Mouse (Mus musculus) stomach, embryonic 15.5 days (tissue): ENCODE measurements around the gene Hadhb. TPM values are rescaled to one million over a fixed set of nuclear protein-coding genes. Genes with fewer than 3 reads are reported as not detected.

ENCODE experiments used
- ATAC-seq: fragments of 200-750 bp; cut with Nextera tagmentation; 2 replicates; pipeline ENCODE4 v1.8.0; 2017; ENCODE audit warnings: low read depth, moderate number of reproducible peaks, moderate TSS enrichment; ENCODE audit not compliant: insufficient read depth, low FRiP score
- H3K27ac ChIP-seq: fragments of 300-500 bp; sonication (generic); 2 replicates; pipeline ENCODE4 v1.5.1; 2015; ENCODE audit warnings: mild to moderate bottlenecking, inconsistent platforms
- H3K27me3 ChIP-seq: fragments of 300-500 bp; sonication (generic); replicated peaks from 2 replicates; pipeline ENCODE4 v1.6.1; 2015; ENCODE audit warnings: inconsistent platforms
- H3K36me3 ChIP-seq: fragments of 300-500 bp; sonication (generic); 2 replicates; pipeline ENCODE4 v1.6.1; 2015; ENCODE audit warnings: inconsistent platforms
- H3K4me1 ChIP-seq: fragments of 300-500 bp; sonication (generic); 2 replicates; pipeline ENCODE4 v1.6.1; 2015; ENCODE audit warnings: inconsistent platforms
- H3K4me2 ChIP-seq: fragments of 300-500 bp; sonication (generic); 2 replicates; pipeline ENCODE4 v1.6.1; 2015; ENCODE audit warnings: mild to moderate bottlenecking, inconsistent platforms
- H3K4me3 ChIP-seq: fragments of 300-500 bp; sonication (generic); replicated peaks from 2 replicates; pipeline ENCODE4 v1.5.1; 2015; ENCODE audit warnings: inconsistent platforms
- H3K9ac ChIP-seq: fragments of 300-500 bp; sonication (generic); 2 replicates; pipeline ENCODE4 v1.6.1; 2015; ENCODE audit warnings: inconsistent platforms
- H3K9me3 ChIP-seq: fragments of 300-500 bp; sonication (generic); 2 replicates; pipeline ENCODE4 v1.6.1; 2016; ENCODE audit warnings: inconsistent platforms
- WGBS: fragments of 180-500 bp; shearing (Covaris S2); methylation state at CpG from one replicate; pipeline ENCODE4 v1.1.7; 2015; 5-methylcytosine and 5-hydroxymethylcytosine counted together
- polyA plus RNA-seq: library from polyadenylated mRNA; unstranded; fragments of >200 nt; fragmentation: Nextera tagmentation; extraction: Ambion mirVana; gene quantifications from 2 replicates; pipeline ENCODE4 v1.2.1, GENCODE M21; 2015

The Hadhb gene
- polyA plus RNA-seq, 1 experiment from 2014 or later: 156 TPM

DNA sequence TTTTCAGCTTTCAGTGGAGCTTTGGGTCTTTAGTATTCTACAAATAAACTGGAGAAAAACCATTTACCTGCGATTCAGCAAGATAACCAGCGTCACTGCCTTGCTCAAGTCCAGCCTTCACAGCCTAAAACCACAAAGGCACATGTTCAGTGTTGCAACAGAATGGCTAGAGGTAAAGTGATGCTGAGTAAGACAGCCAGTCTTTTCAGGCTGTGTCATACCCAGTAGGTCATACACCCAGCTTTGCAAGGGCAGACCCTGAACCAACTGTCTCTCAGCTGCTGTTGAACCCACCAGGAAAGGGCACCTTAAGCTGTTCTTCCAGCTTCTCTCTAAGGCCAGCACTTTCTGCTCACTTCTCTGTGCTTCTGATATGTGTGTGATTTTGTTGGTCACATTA lies 22.9 kb upstream of the Hadhb start:
- H3K4me1 ChIP-seq: no peaks in the 10 kb centered on the region
- H3K27me3 ChIP-seq: no peaks in the 10 kb centered on the region
- H3K36me3 ChIP-seq: peaks cover 41% of the 10 kb centered on the region
- ATAC-seq: no peak
- H3K9ac ChIP-seq: no peak overlapping the region
- 90% methylated on average over 2 of the region's 2 CpGs for WGBS
- H3K9me3 ChIP-seq: no peaks in the 10 kb centered on the region
- no peak overlapping the region for H3K4me3 ChIP-seq
- H3K4me2 ChIP-seq: no peak overlapping the region
- H3K27ac ChIP-seq: no peak overlapping the region

DNA sequence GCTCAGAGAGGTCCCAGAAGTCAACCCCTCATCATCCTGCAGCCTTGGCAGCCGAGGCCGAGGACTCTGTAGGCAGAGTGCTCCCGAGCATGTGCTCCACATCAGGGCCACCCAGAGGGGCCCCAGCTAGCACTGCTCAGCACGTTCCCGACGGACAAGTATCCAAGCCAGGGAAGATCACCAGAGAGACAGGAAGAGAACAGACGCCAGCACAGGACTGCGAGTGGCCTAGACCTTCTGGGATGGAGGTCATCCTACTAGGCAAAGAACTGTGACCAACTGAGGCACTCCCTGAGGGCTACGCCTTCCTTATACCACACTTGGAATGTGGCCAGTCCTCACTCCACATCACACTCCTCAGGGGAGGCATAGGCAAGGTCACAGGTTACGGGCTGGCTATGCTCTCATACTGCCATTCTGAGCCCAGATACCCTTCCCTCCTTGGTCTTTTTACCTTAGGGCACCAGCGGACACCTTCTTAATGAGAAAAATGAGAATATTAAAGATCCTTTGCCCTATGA lies 19.3 kb upstream of the Hadhb start:
- ATAC-seq: no peak
- H3K36me3 ChIP-seq: peaks cover 28% of the 10 kb centered on the region

DNA sequence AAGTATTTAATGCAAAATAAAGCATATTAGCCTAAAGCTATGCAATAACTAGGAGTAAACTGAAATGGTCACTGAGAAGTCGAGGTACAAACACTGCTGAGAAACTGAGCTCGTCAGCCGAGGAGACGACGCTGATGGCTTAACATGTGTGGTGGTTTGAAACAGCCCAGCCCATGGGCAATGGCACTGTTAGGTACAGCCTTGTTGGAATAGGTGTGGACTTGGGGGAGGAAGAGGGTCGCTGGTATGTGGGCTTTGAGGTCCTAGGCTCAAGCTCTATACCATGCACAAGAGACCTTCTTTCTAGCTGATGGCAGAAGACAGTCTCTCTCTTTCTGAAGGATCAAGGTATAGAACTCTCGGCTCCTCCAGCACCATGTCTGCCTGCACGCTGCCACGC lies 17.8 kb upstream of the Hadhb start:
- 92% methylated on average over 9 of the region's 9 CpGs for WGBS
- no peaks in the 10 kb centered on the region for H3K9me3 ChIP-seq
- no peak overlapping the region for H3K4me3 ChIP-seq
- ATAC-seq: no peak
- no peak overlapping the region for H3K4me2 ChIP-seq
- H3K4me1 ChIP-seq: no peaks in the 10 kb centered on the region
- no peaks in the 10 kb centered on the region for H3K27me3 ChIP-seq
- H3K9ac ChIP-seq: no peak overlapping the region
- H3K36me3 ChIP-seq: peaks cover 25% of the 10 kb centered on the region
- H3K27ac ChIP-seq: no peak overlapping the region

More for the DNA sequence above, 19.3 kb upstream of the Hadhb start:
- H3K4me2 ChIP-seq: no peak overlapping the region
- H3K9ac ChIP-seq: no peak overlapping the region
- WGBS: 92% methylated on average over 11 of the region's 11 CpGs
- H3K27me3 ChIP-seq: no peaks in the 10 kb centered on the region
- no peaks in the 10 kb centered on the region for H3K9me3 ChIP-seq
- no peak overlapping the region for H3K4me3 ChIP-seq
- H3K27ac ChIP-seq: no peak overlapping the region
- H3K4me1 ChIP-seq: no peaks in the 10 kb centered on the region

DNA sequence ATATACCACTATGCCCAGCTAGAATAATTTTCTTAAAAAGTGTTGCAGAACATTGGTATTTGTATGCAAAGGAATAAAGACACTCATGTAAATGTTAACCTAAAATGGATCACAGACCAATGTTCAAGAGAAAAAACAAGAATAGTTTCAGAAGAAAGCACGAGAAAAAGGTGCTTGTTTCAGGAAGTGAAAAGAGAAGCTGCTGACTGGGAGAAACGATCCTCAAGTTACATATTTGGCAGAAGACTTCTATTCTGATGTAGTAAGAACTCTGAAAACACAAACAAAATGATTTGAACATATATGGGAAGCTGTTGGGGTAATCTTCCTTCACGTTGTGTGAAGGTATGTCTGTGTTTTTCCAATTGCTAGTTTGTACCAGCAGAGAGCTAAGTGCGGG lies 16.9 kb upstream of the Hadhb start:
- WGBS: 88% methylated on average over 4 of the region's 4 CpGs
- H3K27me3 ChIP-seq: no peaks in the 10 kb centered on the region
- no peak overlapping the region for H3K9ac ChIP-seq
- ATAC-seq: no peak
- H3K4me3 ChIP-seq: no peak overlapping the region
- peaks cover 19% of the 10 kb centered on the region for H3K36me3 ChIP-seq
- H3K4me2 ChIP-seq: no peak overlapping the region
- no peaks in the 10 kb centered on the region for H3K4me1 ChIP-seq
- no peak overlapping the region for H3K27ac ChIP-seq
- H3K9me3 ChIP-seq: no peaks in the 10 kb centered on the region

DNA sequence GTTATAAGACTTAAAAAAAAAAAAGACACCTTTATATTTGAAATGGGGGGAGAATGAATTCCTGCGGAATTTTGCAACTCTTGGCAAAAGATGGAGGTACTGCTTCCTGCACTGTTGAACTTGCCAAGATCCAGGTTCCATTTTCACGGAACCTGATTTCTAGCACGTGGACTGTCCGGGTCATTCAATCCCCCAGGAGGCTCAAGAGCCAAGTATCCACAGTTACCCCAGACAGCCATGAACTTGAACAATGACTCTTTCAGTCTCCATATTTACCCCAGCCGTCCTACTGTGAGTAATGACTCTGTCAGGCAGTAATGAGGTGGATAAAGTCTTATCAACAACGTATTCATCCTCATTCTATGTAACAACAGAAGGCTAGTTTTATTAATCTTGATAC lies 8.5 kb upstream of the Hadhb start:
- H3K4me2 ChIP-seq: no peak overlapping the region
- H3K27me3 ChIP-seq: no peaks in the 10 kb centered on the region
- H3K36me3 ChIP-seq: peaks cover 19% of the 10 kb centered on the region
- H3K9ac ChIP-seq: no peak overlapping the region
- H3K27ac ChIP-seq: no peak overlapping the region
- H3K9me3 ChIP-seq: no peaks in the 10 kb centered on the region
- H3K4me1 ChIP-seq: 0 out of 2 replicates have a peak, but pooled peaks cover 5% of the 10 kb centered on the region
- ATAC-seq: no peak
- 86% methylated on average over 6 of the region's 6 CpGs for WGBS
- no peak overlapping the region for H3K4me3 ChIP-seq

DNA sequence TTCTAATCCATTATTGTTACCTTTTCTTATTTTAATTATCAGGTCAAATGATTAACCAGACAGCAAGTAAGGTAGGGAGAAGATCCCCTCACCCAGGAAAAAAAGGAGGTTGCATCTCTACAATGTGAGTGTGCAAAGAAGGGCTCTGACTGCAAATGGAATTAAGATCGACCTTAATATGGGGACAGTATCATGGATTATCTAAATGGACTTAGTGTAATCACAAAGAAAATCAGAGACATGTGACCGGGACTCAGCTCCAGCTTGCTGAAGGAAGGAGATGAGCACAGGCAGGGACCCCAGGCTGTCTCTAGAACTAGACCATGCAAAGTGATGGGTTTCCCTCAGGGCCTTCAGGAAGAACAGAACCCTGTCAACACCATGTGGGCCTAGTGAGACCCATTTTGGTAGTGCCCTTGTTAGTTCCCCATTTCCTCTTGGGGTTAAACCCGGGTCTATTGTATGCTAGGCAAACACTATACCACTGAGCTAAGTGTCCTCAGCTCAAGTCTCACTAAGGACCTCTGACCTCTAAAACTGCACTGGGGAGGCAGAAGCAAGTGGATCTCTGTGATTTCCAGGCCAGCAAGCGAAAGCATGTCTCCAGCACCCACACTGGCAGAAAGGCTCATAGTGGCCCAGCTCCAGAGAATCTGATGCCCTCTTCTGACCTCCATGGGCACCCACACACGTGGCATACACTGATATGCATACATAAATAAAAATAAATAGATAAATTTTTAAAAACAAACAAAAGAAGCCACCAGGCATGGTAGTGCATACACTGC lies 6.7 kb upstream of the Hadhb start:
- Histone ChIP-seq H3K4me3 (no peak overlapping the region), H3K27ac (no peak overlapping the region), H3K9ac (no peak overlapping the region), H3K4me1 (0 out of 2 replicates have a peak, but pooled peaks cover 5% of the 10 kb centered on the region), H3K27me3 (no peaks in the 10 kb centered on the region), H3K36me3 (peaks cover 14% of the 10 kb centered on the region), H3K9me3 (no peaks in the 10 kb centered on the region), H3K4me2 (no peak overlapping the region)
- no peak for ATAC-seq
- 83% methylated on average over 5 of the region's 5 CpGs for WGBS

DNA sequence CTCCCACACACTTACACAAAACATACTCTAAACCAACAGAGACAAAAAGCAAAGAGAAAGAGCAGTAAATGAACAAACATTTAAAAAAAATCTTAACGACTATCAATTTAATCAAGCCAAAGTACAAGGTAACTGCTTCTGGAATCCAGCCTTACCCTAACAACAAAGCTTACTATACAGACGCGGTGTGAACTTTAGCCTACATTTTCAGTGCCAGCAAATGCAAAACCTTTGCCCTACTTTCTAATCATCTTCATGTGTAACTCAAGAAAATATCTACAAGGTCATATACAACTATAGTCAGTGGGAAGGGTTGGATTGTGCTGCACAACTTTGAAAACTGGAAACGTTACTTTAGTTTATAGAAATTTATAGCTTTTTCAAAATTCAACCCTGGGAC lies 3.0 kb upstream of the Hadhb start:
- 64% methylated on average over 4 of the region's 4 CpGs for WGBS
- no peak overlapping the region for H3K4me2 ChIP-seq

DNA sequence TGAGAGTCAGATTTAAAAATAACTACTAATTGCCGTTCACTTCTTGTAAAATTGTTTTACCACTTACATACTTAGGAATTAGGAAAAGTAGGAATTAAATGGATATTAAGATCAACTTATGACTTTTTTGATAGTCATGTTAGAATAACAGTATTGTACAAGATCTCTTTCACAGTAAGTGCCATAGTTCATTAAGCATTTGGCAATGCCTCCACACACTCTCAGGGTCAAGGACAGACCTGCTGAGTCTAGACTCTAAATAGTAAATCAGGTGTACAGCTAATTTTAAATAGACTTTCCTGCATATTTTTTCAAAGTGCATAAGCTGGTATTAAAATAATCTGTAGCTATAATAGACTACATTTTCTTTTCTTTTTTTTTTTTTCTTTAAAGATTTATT lies 2.6 kb upstream of the Hadhb start:
- ATAC-seq: no peak

More for the DNA sequence above, 3.0 kb upstream of the Hadhb start:
- peaks cover 11% of the 10 kb centered on the region; the same call in 1 of the 2 replicates for H3K4me1 ChIP-seq
- ATAC-seq: no peak
- H3K4me3 ChIP-seq: no peak overlapping the region
- H3K27ac ChIP-seq: peak overlapping the region; percentile 46; the same call in 1 of the 2 replicates
- H3K27me3 ChIP-seq: no peaks in the 10 kb centered on the region
- no peaks in the 10 kb centered on the region for H3K9me3 ChIP-seq
- no peaks in the 10 kb centered on the region for H3K36me3 ChIP-seq
- H3K9ac ChIP-seq: no peak overlapping the region

DNA sequence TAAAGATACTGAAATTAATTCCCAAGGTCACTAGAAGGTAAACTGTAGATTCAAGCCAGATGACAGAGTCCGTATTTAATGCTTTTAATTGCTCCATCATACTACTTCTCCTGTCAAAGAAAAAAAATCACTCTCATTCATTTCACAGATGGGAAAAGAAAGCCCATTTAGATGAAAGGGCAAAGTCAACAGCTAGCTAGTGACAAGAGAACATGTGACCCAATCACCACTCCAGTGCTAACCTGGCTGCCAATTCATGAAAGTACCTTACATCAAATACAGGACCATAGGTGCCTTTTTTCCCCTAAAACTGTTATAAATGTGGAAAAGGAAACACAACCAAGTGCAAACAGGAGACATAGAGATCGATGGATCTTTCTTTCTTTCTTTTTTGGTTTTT lies 1.8 kb upstream of the Hadhb start:
- WGBS: 72% methylated on average over 2 of the region's 2 CpGs
- Histone ChIP-seq H3K4me3 (no peak overlapping the region), H3K27ac (no peak overlapping the region)

More for the DNA sequence above, 2.6 kb upstream of the Hadhb start:
- Histone ChIP-seq H3K4me2 (no peak overlapping the region), H3K9ac (no peak overlapping the region), H3K27me3 (no peaks in the 10 kb centered on the region), H3K36me3 (no peaks in the 10 kb centered on the region), H3K27ac (no peak overlapping the region), H3K4me1 (peaks cover 13% of the 10 kb centered on the region; the same call in 1 of the 2 replicates), H3K4me3 (no peak overlapping the region), H3K9me3 (no peaks in the 10 kb centered on the region)
- WGBS: 72% methylated on average over 1 of the region's 1 CpGs

DNA sequence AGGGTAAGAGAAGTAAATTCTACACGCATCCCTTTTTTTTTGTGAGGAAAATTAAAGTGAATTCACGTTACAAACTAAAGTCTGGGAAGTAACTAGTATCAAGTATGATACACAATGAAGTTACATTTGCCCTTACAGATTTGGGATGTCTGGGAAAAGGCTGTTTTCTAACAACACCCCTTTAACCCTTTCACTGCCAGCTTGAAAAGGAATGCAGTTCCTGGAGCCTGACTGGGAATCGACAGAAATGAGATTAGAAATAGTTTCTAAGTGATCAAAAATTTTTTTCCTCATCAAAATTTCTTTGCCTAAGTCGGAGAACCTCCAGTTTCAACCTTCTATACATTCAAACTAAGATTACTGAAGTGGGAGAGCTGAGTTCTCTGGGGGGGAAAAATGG lies 1.0 kb upstream of the Hadhb start:
- WGBS: 14% methylated on average over 4 of the region's 4 CpGs
- Histone ChIP-seq H3K4me3 (peak overlapping the region; percentile 98), H3K27me3 (no peaks in the 10 kb centered on the region), H3K4me1 (peaks cover 13% of the 10 kb centered on the region; the same call in 1 of the 2 replicates), H3K4me2 (peak overlapping the region; percentile 69), H3K36me3 (no peaks in the 10 kb centered on the region), H3K27ac (peak overlapping the region; percentile 91; the same call in 1 of the 2 replicates), H3K9me3 (no peaks in the 10 kb centered on the region), H3K9ac (peak overlapping the region; percentile 86; the same call in 1 of the 2 replicates)
- ATAC-seq: no peak

More for the DNA sequence above, 1.8 kb upstream of the Hadhb start:
- ATAC-seq: no peak
- no peak overlapping the region for H3K9ac ChIP-seq
- no peaks in the 10 kb centered on the region for H3K27me3 ChIP-seq
- peaks cover 13% of the 10 kb centered on the region; the same call in 1 of the 2 replicates for H3K4me1 ChIP-seq
- no peaks in the 10 kb centered on the region for H3K9me3 ChIP-seq
- no peaks in the 10 kb centered on the region for H3K36me3 ChIP-seq
- H3K4me2 ChIP-seq: no peak overlapping the region

DNA sequence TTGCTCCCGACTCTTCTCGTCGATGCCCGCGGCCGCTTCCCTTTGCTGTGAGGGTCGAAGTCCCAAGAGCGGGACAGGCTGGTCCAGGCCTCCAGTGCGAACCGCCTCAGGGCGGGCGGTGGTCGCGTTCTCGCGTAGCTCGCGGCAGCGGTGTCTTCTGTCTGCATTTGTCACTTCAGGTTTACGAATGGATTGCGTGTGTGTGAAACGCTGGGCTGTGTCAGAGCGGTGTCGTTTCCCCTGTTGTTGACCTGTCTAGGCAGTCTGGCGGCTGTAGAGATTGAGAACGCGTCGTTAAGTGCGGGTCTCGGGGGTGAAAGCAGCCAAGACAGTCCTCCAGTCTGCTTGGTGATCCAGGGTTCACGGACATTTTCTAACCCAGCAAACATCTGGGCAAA lies 346 bp downstream of the Hadhb start:
- 0% methylated on average over 31 of the region's 31 CpGs for WGBS
- Histone ChIP-seq H3K4me1 (peaks cover 13% of the 10 kb centered on the region; the same call in 1 of the 2 replicates), H3K27ac (peak overlapping the region; percentile 91), H3K27me3 (no peaks in the 10 kb centered on the region), H3K9me3 (no peaks in the 10 kb centered on the region), H3K4me3 (peak overlapping the region; percentile 98), H3K9ac (peak overlapping the region; percentile 86), H3K4me2 (peak overlapping the region; percentile 69), H3K36me3 (no peaks in the 10 kb centered on the region)
- peak; percentile 37 for ATAC-seq
